Mouse (Mus musculus) limb, embryonic 11.5 days (tissue): ENCODE data around the gene Zfp784. TPM values are rescaled to one million over a fixed set of nuclear protein-coding genes. Genes with fewer than 3 reads are reported as not detected.
A peak's percentile ranks its signal among the peaks of the same experiment; 100 is the strongest.

Experiments used
- ATAC-seq: fragments of 200-750 bp; cut with Nextera tagmentation; 2 replicates; pipeline ENCODE4 v1.8.0; 2017; ENCODE audit warnings: low read depth; ENCODE audit not compliant: insufficient number of reproducible peaks, low FRiP score, low TSS enrichment
- DNase-seq: peaks from one replicate; pipeline ENCODE4 v3.0.0-alpha.2; 2015; ENCODE audit warnings: low spot score
- H3K27ac ChIP-seq: fragments of 300-500 bp; sonication (generic); replicated peaks from 2 replicates; pipeline ENCODE4 v1.5.1; 2014; ENCODE audit warnings: low read depth, mild to moderate bottlenecking, low read length
- H3K27me3 ChIP-seq: fragments of 300-500 bp; sonication (generic); 2 replicates; pipeline ENCODE4 v1.6.1; 2014; ENCODE audit warnings: mild to moderate bottlenecking, low read length, mixed read lengths; ENCODE audit not compliant: control insufficient read depth, insufficient read depth
- H3K36me3 ChIP-seq: fragments of 300-500 bp; sonication (generic); 2 replicates; pipeline ENCODE4 v1.6.1; 2014; ENCODE audit warnings: mild to moderate bottlenecking, low read length, moderate library complexity, mixed read lengths; ENCODE audit not compliant: control insufficient read depth, insufficient read depth
- H3K4me1 ChIP-seq: fragments of 300-500 bp; sonication (generic); 2 replicates; pipeline ENCODE4 v1.6.1; 2014; ENCODE audit warnings: low read length, mixed read lengths; ENCODE audit not compliant: control insufficient read depth, insufficient read depth
- H3K4me2 ChIP-seq: fragments of 300-500 bp; sonication (generic); 2 replicates; pipeline ENCODE4 v1.6.1; 2014; ENCODE audit warnings: low read depth, mild to moderate bottlenecking, moderate library complexity; ENCODE audit not compliant: severe bottlenecking
- H3K4me3 ChIP-seq: fragments of 300-500 bp; sonication (generic); 2 replicates; pipeline ENCODE4 v1.5.1; 2014; ENCODE audit warnings: low read depth, low read length
- H3K9ac ChIP-seq: fragments of 300-500 bp; sonication (generic); 2 replicates; pipeline ENCODE4 v1.6.1; 2014; ENCODE audit warnings: mild to moderate bottlenecking, low read length
- H3K9me3 ChIP-seq: fragments of 300-500 bp; sonication (generic); 2 replicates; pipeline ENCODE4 v1.6.1; 2016; ENCODE audit warnings: low read length; ENCODE audit not compliant: control insufficient read depth
- WGBS: fragments of 180-500 bp; shearing (Covaris S2); extraction: QIAGEN DNeasy Blood & Tissue Kit; methylation state at CpG from one replicate; pipeline ENCODE4 v1.1.7; 2014; 5-methylcytosine and 5-hydroxymethylcytosine counted together
- polyA plus RNA-seq: library from polyadenylated mRNA; unstranded; fragments of >200 nt; fragmentation: Nextera tagmentation; extraction: Ambion mirVana; gene quantifications from 2 replicates; pipeline ENCODE4 v1.2.1, GENCODE M21; 2014

Zfp784 gene
- polyA plus RNA-seq, 1 experiment from 2014 or later, result 2.7 TPM

- Histone ChIP-seq H3K9me3 (peaks cover 4% of the 10 kb centered on the region; the same call in 1 of the 2 replicates), H3K36me3 (peaks cover 2% of the 10 kb centered on the region), H3K4me2 (peak overlapping the region; percentile 82), H3K4me3 (no peak overlapping the region), H3K27ac (no peak overlapping the region), H3K4me1 (peaks cover 10% of the 10 kb centered on the region), H3K9ac (no peak overlapping the region), H3K27me3 (peaks cover 22% of the 10 kb centered on the region)
- DNase-seq (no peak), ATAC-seq (no peak)
- 80% methylated on average over 6 of the region's 8 CpGs for WGBS
Measured at GRCm38 (mm10) chr7:4996934-4997333, 41.3 kb downstream of the Zfp784 start.

- Histone ChIP-seq H3K27ac (0 out of 2 replicates have a peak within 1 kb of the TSS, but pooled peaks have one; percentile 21), H3K4me1 (peaks cover 10% of the 10 kb centered on the region), H3K27me3 (peaks cover 22% of the 10 kb centered on the region), H3K4me3 (peak within 1 kb of the TSS; percentile 76), H3K36me3 (peaks cover 2% of the 10 kb centered on the region), H3K9me3 (peaks cover 4% of the 10 kb centered on the region; the same call in 1 of the 2 replicates), H3K9ac (peak within 1 kb of the TSS; percentile 84), H3K4me2 (peak within 1 kb of the TSS; percentile 82)
- ATAC-seq (peak; percentile 85), DNase-seq (peak; percentile 93)
- WGBS, result 9% methylated on average over 14 of the region's 26 CpGs
Measured at GRCm38 (mm10) chr7:4996003-4996895, 42.0 kb downstream of the Zfp784 start, which contains the start of gene Zfp579. Gene Zfp579 (minus strand): TSS chr7:4996158.

- Histone ChIP-seq H3K4me2 (peak overlapping the region; percentile 82), H3K27me3 (peaks cover 22% of the 10 kb centered on the region), H3K9me3 (peaks cover 4% of the 10 kb centered on the region; the same call in 1 of the 2 replicates), H3K4me3 (peak overlapping the region; percentile 76), H3K36me3 (peaks cover 2% of the 10 kb centered on the region), H3K27ac (no peak overlapping the region), H3K4me1 (peaks cover 10% of the 10 kb centered on the region), H3K9ac (peak overlapping the region; percentile 84)
- DNase-seq (no peak), ATAC-seq (peak; percentile 17; the same call in 1 of the 2 replicates)
- WGBS, result 8% methylated on average over 17 of the region's 19 CpGs
Measured at GRCm38 (mm10) chr7:4995268-4996002, 42.8 kb downstream of the Zfp784 start.

- Histone ChIP-seq H3K9me3 (peaks cover 4% of the 10 kb centered on the region; the same call in 1 of the 2 replicates), H3K4me2 (peak overlapping the region; percentile 15; the same call in 1 of the 2 replicates), H3K36me3 (peaks cover 2% of the 10 kb centered on the region), H3K4me1 (peaks cover 10% of the 10 kb centered on the region), H3K27ac (no peak overlapping the region), H3K4me3 (peak overlapping the region; percentile 12; the same call in 1 of the 2 replicates), H3K9ac (peak overlapping the region; percentile 35; the same call in 1 of the 2 replicates), H3K27me3 (peaks cover 22% of the 10 kb centered on the region)
- DNase-seq (no peak), ATAC-seq (no peak)
- 46% methylated on average over 59 of the region's 59 CpGs for WGBS
Measured at GRCm38 (mm10) chr7:4993999-4994788, 44.1 kb downstream of the Zfp784 start.

- no peak overlapping the region for H3K4me2 ChIP-seq
- H3K9ac ChIP-seq, result peak overlapping the region; percentile 35; the same call in 1 of the 2 replicates
Measured at GRCm38 (mm10) chr7:4993347-4993998, 44.8 kb downstream of the Zfp784 start.

GRCm38 (mm10) chr7:4988250-4988649, 50.0 kb downstream of the Zfp784 start:
- WGBS, result 76% methylated on average over 2 of the region's 2 CpGs

More at GRCm38 (mm10) chr7:4993347-4993998, 44.8 kb downstream of the Zfp784 start:
- Histone ChIP-seq H3K36me3 (peaks cover 2% of the 10 kb centered on the region), H3K4me1 (peaks cover 10% of the 10 kb centered on the region), H3K27ac (no peak overlapping the region), H3K4me3 (peak overlapping the region; percentile 12; the same call in 1 of the 2 replicates), H3K27me3 (peaks cover 22% of the 10 kb centered on the region), H3K9me3 (peaks cover 4% of the 10 kb centered on the region; the same call in 1 of the 2 replicates)
- 20% methylated on average over 55 of the region's 55 CpGs for WGBS
- ATAC-seq (no peak), DNase-seq (no peak)

More at GRCm38 (mm10) chr7:4988250-4988649, 50.0 kb downstream of the Zfp784 start:
- H3K9me3 ChIP-seq, result no peaks in the 10 kb centered on the region; the same call in 1 of the 2 replicates
- DNase-seq (no peak), ATAC-seq (no peak)
- H3K4me2 ChIP-seq, result no peak overlapping the region
- H3K4me3 ChIP-seq, result no peak overlapping the region
- peaks cover 5% of the 10 kb centered on the region for H3K27me3 ChIP-seq
- H3K36me3 ChIP-seq, result no peaks in the 10 kb centered on the region; the same call in none of the 2 replicates
- H3K4me1 ChIP-seq, result no peaks in the 10 kb centered on the region
- H3K9ac ChIP-seq, result no peak overlapping the region
- H3K27ac ChIP-seq, result no peak overlapping the region
